Mouse (Mus musculus): ENCODE results near the gene Nrxn1. TPM values are rescaled to one million over a fixed set of nuclear protein-coding genes. Genes with fewer than 3 reads are reported as not detected.
A peak's percentile ranks its signal among the peaks of the same experiment; 100 is the strongest.

Gene Nrxn1
- polyA plus RNA-seq, 1 experiment from 2014 or later = 222 TPM

GRCm38 (mm10) chr17:90607427-90607806 is 485.5 kb downstream of the Nrxn1 start:
- no peaks in the 10 kb centered on the region for H3K9me3 ChIP-seq (replicated peaks; ENCODE audit: control insufficient read depth, low read length, poor library complexity, severe bottlenecking)
- no peak overlapping the region for H3K4me2 ChIP-seq (ENCODE audit: low read length)
- no peak overlapping the region for H3K27ac ChIP-seq (ENCODE audit: low read length)
- ATAC-seq = no peak
- H3K36me3 ChIP-seq (ENCODE audit: control insufficient read depth, insufficient read depth, low read length) = no peaks in the 10 kb centered on the region
- H3K4me3 ChIP-seq (ENCODE audit: low read depth, low read length) = no peak overlapping the region
- no peaks in the 10 kb centered on the region for H3K4me1 ChIP-seq (ENCODE audit: control insufficient read depth, insufficient read depth, low read length)
- no peaks in the 10 kb centered on the region for H3K27me3 ChIP-seq (ENCODE audit: control insufficient read depth, insufficient read depth, low read depth, low read length)
- no peak overlapping the region for H3K9ac ChIP-seq (ENCODE audit: low read depth, low read length)

- no peak overlapping the region for H3K9ac ChIP-seq (ENCODE audit: low read depth, low read length)
- no peaks in the 10 kb centered on the region for H3K36me3 ChIP-seq (ENCODE audit: control insufficient read depth, insufficient read depth, low read length)
- H3K4me1 ChIP-seq (ENCODE audit: control insufficient read depth, insufficient read depth, low read length) = no peaks in the 10 kb centered on the region
- no peak overlapping the region for H3K4me2 ChIP-seq (ENCODE audit: low read length)
- H3K27me3 ChIP-seq (ENCODE audit: control insufficient read depth, insufficient read depth, low read depth, low read length) = no peaks in the 10 kb centered on the region
- no peak for ATAC-seq
- H3K9me3 ChIP-seq (replicated peaks; ENCODE audit: control insufficient read depth, low read length, poor library complexity, severe bottlenecking) = no peaks in the 10 kb centered on the region
- 96% methylated on average over 4 of the region's 4 CpGs for WGBS
- H3K4me3 ChIP-seq (ENCODE audit: low read depth, low read length) = no peak overlapping the region
- no peak overlapping the region for H3K27ac ChIP-seq (ENCODE audit: low read length)
These were observed 486.0 kb downstream of the Nrxn1 start for GRCm38 (mm10) chr17:90606718-90607426.

GRCm38 (mm10) chr17:90599570-90600524 is 493.0 kb downstream of the Nrxn1 start:
- Histone ChIP-seq H3K9ac (ENCODE audit: low read depth, low read length) (no peak overlapping the region), H3K27ac (ENCODE audit: low read length) (peak overlapping the region; percentile 67), H3K4me3 (ENCODE audit: low read depth, low read length) (no peak overlapping the region), H3K27me3 (ENCODE audit: control insufficient read depth, insufficient read depth, low read depth, low read length) (no peaks in the 10 kb centered on the region), H3K9me3 (replicated peaks; ENCODE audit: control insufficient read depth, low read length, poor library complexity, severe bottlenecking) (no peaks in the 10 kb centered on the region), H3K4me1 (ENCODE audit: control insufficient read depth, insufficient read depth, low read length) (peaks cover 5% of the 10 kb centered on the region), H3K36me3 (ENCODE audit: control insufficient read depth, insufficient read depth, low read length) (peaks cover 6% of the 10 kb centered on the region), H3K4me2 (ENCODE audit: low read length) (no peak overlapping the region)
- ATAC-seq = peak; percentile 89
- 40% methylated on average over 9 of the region's 9 CpGs for WGBS

DNA sequence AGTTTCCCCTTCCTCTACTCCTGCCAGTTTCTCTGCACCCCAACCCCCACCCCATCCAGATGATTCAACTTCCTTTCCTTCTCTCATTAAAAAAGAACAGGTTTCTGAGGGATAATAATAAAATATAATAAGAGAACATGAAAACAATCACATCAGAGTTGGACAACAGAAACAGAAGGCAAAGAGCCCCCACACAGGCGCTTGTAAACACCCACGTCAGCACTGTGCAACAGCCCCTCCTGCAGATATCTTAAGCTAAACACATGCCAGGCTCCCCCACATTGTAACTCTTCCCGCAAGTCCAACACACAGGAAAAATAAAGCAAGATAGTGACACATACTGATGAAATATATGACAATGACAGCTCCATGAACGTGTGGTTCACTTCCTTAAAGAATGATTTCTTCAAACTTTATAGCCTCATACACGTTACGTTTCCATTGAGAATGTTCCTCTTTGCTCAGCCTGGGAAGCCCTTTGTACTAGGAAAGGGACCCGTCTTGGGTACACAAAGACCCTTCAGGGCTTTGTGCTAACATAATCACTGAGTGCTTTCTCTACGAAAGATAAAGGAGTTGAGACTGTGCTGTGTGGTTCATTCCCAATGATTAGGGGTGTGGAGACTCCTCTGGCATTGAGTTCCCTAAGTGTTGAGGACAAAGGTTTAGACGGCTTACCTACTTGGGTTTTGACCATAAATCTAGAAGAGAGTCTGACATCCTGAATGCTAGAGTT is 497.9 kb downstream of the Nrxn1 start:
- Histone ChIP-seq H3K27ac (ENCODE audit: low read length) (no peak overlapping the region), H3K4me3 (ENCODE audit: low read depth, low read length) (no peak overlapping the region), H3K9ac (ENCODE audit: low read depth, low read length) (no peak overlapping the region), H3K9me3 (replicated peaks; ENCODE audit: control insufficient read depth, low read length, poor library complexity, severe bottlenecking) (no peaks in the 10 kb centered on the region), H3K27me3 (ENCODE audit: control insufficient read depth, insufficient read depth, low read depth, low read length) (no peaks in the 10 kb centered on the region), H3K36me3 (ENCODE audit: control insufficient read depth, insufficient read depth, low read length) (peaks cover 6% of the 10 kb centered on the region), H3K4me2 (ENCODE audit: low read length) (no peak overlapping the region), H3K4me1 (ENCODE audit: control insufficient read depth, insufficient read depth, low read length) (peaks cover 2% of the 10 kb centered on the region; the same call in 1 of the 2 replicates)
- no peak for ATAC-seq
- WGBS = 36% methylated on average over 9 of the region's 9 CpGs

DNA sequence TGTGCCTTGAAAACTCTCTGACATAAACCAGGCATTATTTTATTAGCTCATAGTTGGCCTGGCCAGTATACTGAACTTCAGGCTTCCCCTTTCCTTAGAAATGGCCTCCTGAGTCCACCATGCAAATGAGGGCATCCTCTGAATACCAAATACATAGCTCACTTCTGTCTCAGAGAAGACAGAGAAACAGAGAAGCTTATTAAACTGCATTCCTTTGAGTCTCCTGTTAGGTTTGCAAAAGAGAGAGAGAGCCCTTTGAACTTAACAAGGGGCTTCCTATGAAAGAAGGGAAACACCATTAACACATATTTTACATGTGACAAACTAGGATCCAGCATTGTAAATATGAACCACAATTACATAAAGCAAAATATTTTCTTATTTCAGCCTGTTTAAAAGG is 506.0 kb downstream of the Nrxn1 start:
- Histone ChIP-seq H3K4me2 (ENCODE audit: low read length) (no peak overlapping the region), H3K4me3 (ENCODE audit: low read depth, low read length) (no peak overlapping the region), H3K9me3 (replicated peaks; ENCODE audit: control insufficient read depth, low read length, poor library complexity, severe bottlenecking) (no peaks in the 10 kb centered on the region), H3K36me3 (ENCODE audit: control insufficient read depth, insufficient read depth, low read length) (peaks cover 5% of the 10 kb centered on the region; the same call in 1 of the 2 replicates), H3K4me1 (ENCODE audit: control insufficient read depth, insufficient read depth, low read length) (peaks cover 16% of the 10 kb centered on the region), H3K27ac (ENCODE audit: low read length) (no peak overlapping the region), H3K27me3 (ENCODE audit: control insufficient read depth, insufficient read depth, low read depth, low read length) (no peaks in the 10 kb centered on the region), H3K9ac (ENCODE audit: low read depth, low read length) (no peak overlapping the region)
- no peak for ATAC-seq

- WGBS = 6% methylated on average over 8 of the region's 8 CpGs
- Histone ChIP-seq H3K27me3 (ENCODE audit: control insufficient read depth, insufficient read depth, low read depth, low read length) (no peaks in the 10 kb centered on the region), H3K4me2 (ENCODE audit: low read length) (peak overlapping the region; percentile 48), H3K9ac (ENCODE audit: low read depth, low read length) (peak overlapping the region; percentile 46; the same call in 1 of the 2 replicates), H3K9me3 (replicated peaks; ENCODE audit: control insufficient read depth, low read length, poor library complexity, severe bottlenecking) (no peaks in the 10 kb centered on the region), H3K4me3 (ENCODE audit: low read depth, low read length) (0 out of 2 replicates have a peak overlapping the region, but pooled peaks have one; percentile 0), H3K27ac (ENCODE audit: low read length) (peak overlapping the region; percentile 81), H3K36me3 (ENCODE audit: control insufficient read depth, insufficient read depth, low read length) (peaks cover 10% of the 10 kb centered on the region; the same call in 1 of the 2 replicates), H3K4me1 (ENCODE audit: control insufficient read depth, insufficient read depth, low read length) (peaks cover 16% of the 10 kb centered on the region)
- ATAC-seq = peak; percentile 91
These were observed 508.1 kb downstream of the Nrxn1 start for GRCm38 (mm10) chr17:90584666-90585195.

DNA sequence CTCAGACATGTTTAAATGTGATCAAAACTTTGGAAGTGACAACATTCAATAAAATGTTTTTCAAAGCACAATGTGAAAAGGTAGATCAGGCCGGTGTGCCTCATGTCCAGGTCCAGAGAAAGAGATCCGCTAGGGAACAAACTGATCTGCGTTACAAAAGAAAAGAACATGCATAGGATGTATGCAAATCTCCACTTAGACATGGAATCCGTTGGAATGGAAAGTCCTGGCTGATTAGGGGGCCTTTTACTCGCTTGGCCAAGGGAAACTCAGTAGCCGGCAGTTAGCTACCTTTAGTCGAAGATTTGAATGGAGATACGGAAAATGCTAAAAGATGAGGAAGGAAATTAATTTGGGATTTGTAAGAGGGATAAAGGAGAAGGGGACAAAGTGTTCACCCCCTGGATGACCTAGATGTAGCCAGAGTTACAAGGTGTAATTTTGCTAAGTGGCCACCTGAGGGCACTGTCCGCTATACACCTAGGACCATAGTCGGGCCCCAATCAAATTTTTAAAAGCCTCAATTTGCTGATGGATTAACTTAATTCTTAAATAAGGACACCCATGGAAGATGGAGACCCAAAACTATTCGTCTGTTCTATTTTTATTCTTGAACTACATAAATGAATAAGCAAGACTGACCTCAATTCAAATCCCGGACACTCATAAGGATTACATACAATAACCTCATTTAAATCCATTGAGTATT is 508.9 kb downstream of the Nrxn1 start:
- 38% methylated on average over 12 of the region's 12 CpGs for WGBS

GRCm38 (mm10) chr17:90583196-90583595 is 509.7 kb downstream of the Nrxn1 start:
- WGBS = 45% methylated on average over 3 of the region's 3 CpGs
- peaks cover 16% of the 10 kb centered on the region for H3K4me1 ChIP-seq (ENCODE audit: control insufficient read depth, insufficient read depth, low read length)
- H3K9me3 ChIP-seq (replicated peaks; ENCODE audit: control insufficient read depth, low read length, poor library complexity, severe bottlenecking) = no peaks in the 10 kb centered on the region
- 0 out of 2 replicates have a peak, but pooled peaks cover 5% of the 10 kb centered on the region for H3K36me3 ChIP-seq (ENCODE audit: control insufficient read depth, insufficient read depth, low read length)
- H3K4me3 ChIP-seq (ENCODE audit: low read depth, low read length) = no peak overlapping the region
- no peak for ATAC-seq
- peak overlapping the region; percentile 28; the same call in 1 of the 2 replicates for H3K9ac ChIP-seq (ENCODE audit: low read depth, low read length)
- H3K4me2 ChIP-seq (ENCODE audit: low read length) = no peak overlapping the region
- H3K27ac ChIP-seq (ENCODE audit: low read length) = 0 out of 2 replicates have a peak overlapping the region, but pooled peaks have one; percentile 7
- H3K27me3 ChIP-seq (ENCODE audit: control insufficient read depth, insufficient read depth, low read depth, low read length) = no peaks in the 10 kb centered on the region

More for the DNA sequence above, 508.9 kb downstream of the Nrxn1 start:
- H3K4me1 ChIP-seq (ENCODE audit: control insufficient read depth, insufficient read depth, low read length) = peaks cover 16% of the 10 kb centered on the region
- no peak overlapping the region; the same call in 1 of the 2 replicates for H3K27ac ChIP-seq (ENCODE audit: low read length)
- H3K4me2 ChIP-seq (ENCODE audit: low read length) = no peak overlapping the region
- H3K36me3 ChIP-seq (ENCODE audit: control insufficient read depth, insufficient read depth, low read length) = peaks cover 10% of the 10 kb centered on the region; the same call in 1 of the 2 replicates
- 0 out of 2 replicates have a peak, but pooled peaks have one; percentile 39 for ATAC-seq
- no peak overlapping the region for H3K4me3 ChIP-seq (ENCODE audit: low read depth, low read length)
- no peaks in the 10 kb centered on the region for H3K27me3 ChIP-seq (ENCODE audit: control insufficient read depth, insufficient read depth, low read depth, low read length)
- no peak overlapping the region for H3K9ac ChIP-seq (ENCODE audit: low read depth, low read length)
- H3K9me3 ChIP-seq (replicated peaks; ENCODE audit: control insufficient read depth, low read length, poor library complexity, severe bottlenecking) = no peaks in the 10 kb centered on the region
